Mouse (Mus musculus) cerebellum, adult 11 months (tissue): ENCODE measurements at regions not wholly inside any gene's neighbourhood (a gene's known extent, or its start where the extent isn't known, plus 50 kb on each side); places are given as distances from the start of the nearest gene placed in this dataset.
"Not testable (repeated sequence)": the region's sequence is repeated elsewhere in the genome, so short reads cannot be mapped to it uniquely, and the experiment has no call there.

ENCODE experiments used
- DNase-seq: peaks from one replicate; pipeline ENCODE4 v3.0.0; 2022

- no peak for DNase-seq
Observed at GRCm38 (mm10) chr4:81570736-81571135, 128.1 kb upstream of the Mpdz start.

GRCm38 (mm10) chr4:81569531-81569930 is 126.9 kb upstream of the Mpdz start:
- DNase-seq, result no peak

GRCm38 (mm10) chr4:81568404-81568803 is 125.8 kb upstream of the Mpdz start:
- no peak for DNase-seq

- DNase-seq, result peak; percentile 44
Observed at GRCm38 (mm10) chr4:81567928-81568327, 125.3 kb upstream of the Mpdz start.

- DNase-seq, result peak; percentile 50
Observed at GRCm38 (mm10) chr4:81566526-81566925, 123.9 kb upstream of the Mpdz start.

- DNase-seq, result no peak
Observed at GRCm38 (mm10) chr4:81565422-81566395, 123.1 kb upstream of the Mpdz start.

GRCm38 (mm10) chr4:81564446-81564845 is 121.8 kb upstream of the Mpdz start:
- no peak for DNase-seq

GRCm38 (mm10) chr4:81563574-81563973 is 121.0 kb upstream of the Mpdz start:
- DNase-seq, result no peak

- DNase-seq, result no peak
Observed at GRCm38 (mm10) chr4:81561453-81561852, 118.8 kb upstream of the Mpdz start.

GRCm38 (mm10) chr4:81550816-81551215 is 108.2 kb upstream of the Mpdz start:
- DNase-seq, result no peak

GRCm38 (mm10) chr4:81550256-81550655 is 107.6 kb upstream of the Mpdz start:
- DNase-seq, result no peak

- no peak for DNase-seq
Observed at GRCm38 (mm10) chr4:81540496-81540895, 97.9 kb upstream of the Mpdz start.

- no peak for DNase-seq
Observed at GRCm38 (mm10) chr4:81539551-81539950, 96.9 kb upstream of the Mpdz start.

GRCm38 (mm10) chr4:81536795-81537194 is 94.2 kb upstream of the Mpdz start:
- no peak for DNase-seq

- DNase-seq, result no peak
Observed at GRCm38 (mm10) chr4:81530546-81530945, 87.9 kb upstream of the Mpdz start.

GRCm38 (mm10) chr4:81519151-81519550 is 76.5 kb upstream of the Mpdz start:
- not testable (repeated sequence) for DNase-seq

- DNase-seq, result no peak
Observed at GRCm38 (mm10) chr4:81514547-81514946, 71.9 kb upstream of the Mpdz start.

GRCm38 (mm10) chr4:81512396-81512795 is 69.8 kb upstream of the Mpdz start:
- DNase-seq, result no peak

- DNase-seq, result no peak
Observed at GRCm38 (mm10) chr4:81508776-81509175, 66.2 kb upstream of the Mpdz start.

- no peak for DNase-seq
Observed at GRCm38 (mm10) chr4:81506841-81507240, 64.2 kb upstream of the Mpdz start.

- no peak for DNase-seq
Observed at GRCm38 (mm10) chr4:81506306-81506705, 63.7 kb upstream of the Mpdz start.

- DNase-seq, result no peak
Observed at GRCm38 (mm10) chr4:81505096-81505495, 62.5 kb upstream of the Mpdz start.

GRCm38 (mm10) chr4:81503941-81504340 is 61.3 kb upstream of the Mpdz start:
- no peak for DNase-seq

- DNase-seq, result no peak
Observed at GRCm38 (mm10) chr4:81501802-81502201, 59.2 kb upstream of the Mpdz start.

- DNase-seq, result no peak
Observed at GRCm38 (mm10) chr4:81498133-81498532, 55.5 kb upstream of the Mpdz start.
